Mouse (Mus musculus): Measurements from ENCODE around the gene Gm20696.

DNA sequence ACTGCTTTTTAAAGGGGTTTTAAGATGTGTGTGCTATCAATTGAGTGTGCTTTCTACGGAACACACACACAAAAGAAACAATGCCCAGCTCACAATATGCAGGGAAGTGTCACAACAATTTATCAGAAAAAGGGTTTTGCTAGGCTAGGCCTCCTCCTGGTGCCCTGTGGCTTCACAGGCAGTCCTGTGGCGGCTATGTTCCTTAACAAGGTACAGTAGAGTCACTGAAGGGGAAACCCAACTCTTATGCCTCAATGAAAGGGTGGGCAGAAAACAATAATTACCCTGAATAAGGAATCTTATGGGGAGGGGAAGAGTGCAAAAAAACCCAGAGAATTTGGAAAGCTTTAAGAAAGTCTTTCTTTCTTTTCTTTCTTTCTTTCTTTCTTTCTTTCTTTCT is 40.2 kb downstream of the Gm20696 start:
- TF ChIP-seq EP300 (IDR thresholded peaks at IDR 0.05; ENCODE audit: low read depth) (no peak), CTCF (IDR thresholded peaks at IDR 0.05; ENCODE audit: low read depth) (no peak)

Measured in liver, embryonic 14.5 days (tissue).